18 mouse cellular contexts compared by ENCODE assay signal in genomic region chr17:87349575-87349974, GRCm38 (mm10).
DNase-seq lines count a peak whose midpoint lies in the region; ATAC-seq lines count a peak whose summit lies in the region.
"Had no signal": no experiment of that assay in that cellular context is flagged by ENCODE, and none has a peak within 500 bp of the region (broad histone marks: within the 10 kb centered on the region; RNA-seq: fewer than 3 reads in every experiment).

No protein-coding gene starts in this region.

- 82% methylated on average over 9 of the region's 9 CpGs for WGBS in forebrain, embryonic 10.5 days
- 78% methylated on average over 9 of the region's 9 CpGs for WGBS in forebrain, embryonic 13.5 days
- WGBS in kidney, embryonic 14.5 days = 61% methylated on average over 9 of the region's 9 CpGs

- DNase-seq in forebrain, embryonic 10.5 days (ENCODE audit: extremely low spot score, low spot score) = no peak
- DNase-seq in kidney, adult 11 months = peak; percentile 35
- peak; percentile 36 to 55 for DNase-seq in kidney, postnatal 25 days
- no peak for DNase-seq in frontal cortex, adult 2 months (ENCODE audit: extremely low spot score in 1 of 2, low spot score in 1 of 2)
- no peak for DNase-seq in thymus, postnatal 10 days (ENCODE audit: low spot score in 2 of 2)
- no peak for DNase-seq in ovary, postnatal 14 days (ENCODE audit: low spot score)
- DNase-seq: adrenal gland, postnatal 14 days; cerebellum, postnatal 10 days; gastrocnemius, postnatal 25 days; lung, postnatal 4 days; thymus, postnatal 14 days had no signal

- H3K4me2 ChIP-seq in forebrain, embryonic 13.5 days = no peak overlapping the region
- no peak overlapping the region for H3K4me2 ChIP-seq in kidney, embryonic 14.5 days (replicated peaks; ENCODE audit: low read depth, low read length)
- H3K4me2 ChIP-seq: limb, embryonic 13.5 days; lung, embryonic 15.5 days had no signal

- H3K4me3 ChIP-seq in forebrain, embryonic 10.5 days = no peak overlapping the region
- no peak overlapping the region for H3K4me3 ChIP-seq in forebrain, embryonic 13.5 days
- H3K4me3 ChIP-seq in kidney, embryonic 14.5 days (ENCODE audit: low read length) = no peak overlapping the region
- H3K4me3 ChIP-seq: limb, embryonic 13.5 days; lung, embryonic 15.5 days had no signal

- peaks cover 82% of the 10 kb centered on the region for H3K4me1 ChIP-seq in forebrain, embryonic 10.5 days
- H3K4me1 ChIP-seq in forebrain, embryonic 13.5 days = peaks cover 30% of the 10 kb centered on the region
- H3K4me1 ChIP-seq in kidney, embryonic 14.5 days (ENCODE audit: control insufficient read depth, insufficient read depth, low read length) = peaks cover 45% of the 10 kb centered on the region

- no peaks in the 10 kb centered on the region for H3K36me3 ChIP-seq in forebrain, embryonic 10.5 days (replicated peaks)
- no peaks in the 10 kb centered on the region for H3K36me3 ChIP-seq in forebrain, embryonic 13.5 days (ENCODE audit: poor library complexity, severe bottlenecking)
- H3K36me3 ChIP-seq in kidney, embryonic 14.5 days (ENCODE audit: control insufficient read depth, insufficient read depth, low read length) = no peaks in the 10 kb centered on the region
- H3K36me3 ChIP-seq: limb, embryonic 13.5 days; lung, embryonic 15.5 days had no signal

- H3K27me3 ChIP-seq in forebrain, embryonic 10.5 days (ENCODE audit: poor library complexity, severe bottlenecking) = no peaks in the 10 kb centered on the region
- H3K27me3 ChIP-seq in forebrain, embryonic 13.5 days = no peaks in the 10 kb centered on the region
- no peaks in the 10 kb centered on the region for H3K27me3 ChIP-seq in kidney, embryonic 14.5 days (ENCODE audit: control insufficient read depth, insufficient read depth, low read length)
- H3K27me3 ChIP-seq: lung, embryonic 15.5 days; Patski had no signal

- no peaks in the 10 kb centered on the region for H3K9me3 ChIP-seq in forebrain, embryonic 10.5 days
- H3K9me3 ChIP-seq in forebrain, embryonic 13.5 days (replicated peaks) = no peaks in the 10 kb centered on the region
- H3K9me3 ChIP-seq in kidney, embryonic 14.5 days (ENCODE audit: control insufficient read depth, low read length) = no peaks in the 10 kb centered on the region
- H3K9me3 ChIP-seq: limb, embryonic 13.5 days; lung, embryonic 15.5 days had no signal

- ATAC-seq in forebrain, embryonic 13.5 days = no peak
- ATAC-seq in kidney, embryonic 14.5 days (ENCODE audit: low FRiP score, low TSS enrichment) = no peak
- ATAC-seq: activated CD4-positive, CD25-positive, alpha-beta regulatory T cell, adult 4 months; Patski had no signal

- H3K27ac ChIP-seq in forebrain, embryonic 10.5 days = peak overlapping the region; percentile 81
- H3K27ac ChIP-seq in forebrain, embryonic 13.5 days = no peak overlapping the region
- no peak overlapping the region for H3K27ac ChIP-seq in kidney, embryonic 14.5 days (ENCODE audit: low read depth, low read length)
- H3K27ac ChIP-seq: liver, embryonic 14.5 days; lung, embryonic 15.5 days had no signal

- no peak overlapping the region for H3K9ac ChIP-seq in forebrain, embryonic 13.5 days
- no peak overlapping the region for H3K9ac ChIP-seq in kidney, embryonic 14.5 days (ENCODE audit: low read depth, low read length)
- H3K9ac ChIP-seq: limb, embryonic 13.5 days; liver, embryonic 14.5 days; lung, embryonic 15.5 days had no signal

Comparison
In these comparisons a context has a peak if more than half of its experiments do, and no peak if none do; other contexts are left out.
1. DNase-seq: peak in kidney, adult 11 months (single experiment) and kidney, postnatal 25 days (2 of 2); none in forebrain, embryonic 10.5 days (single experiment), frontal cortex, adult 2 months (0 of 2), thymus, postnatal 10 days (0 of 2) and ovary, postnatal 14 days (single experiment).